Mouse (Mus musculus) ovary, adult 2 months (tissue): ENCODE measurements around the gene Gm42674. TPM values are rescaled to one million over a fixed set of nuclear protein-coding genes. Genes with fewer than 3 reads are reported as not detected.

ENCODE experiments used
- polyA plus RNA-seq: library from polyadenylated mRNA; depleted of rRNA; stranded (reverse); fragments of >200 nt; gene quantifications from 2 replicates; pipeline ENCODE4 v1.2.3, GENCODE M21; 2012; rRNA removed

Gene Gm42674
- not detected in 2 replicates for polyA plus RNA-seq

GRCm38 (mm10) chr3:90601486-90602110, at the start of gene Gm42674:
Gene Gm42674, plus strand, starts transcription at chr3:90601904.

DNA sequence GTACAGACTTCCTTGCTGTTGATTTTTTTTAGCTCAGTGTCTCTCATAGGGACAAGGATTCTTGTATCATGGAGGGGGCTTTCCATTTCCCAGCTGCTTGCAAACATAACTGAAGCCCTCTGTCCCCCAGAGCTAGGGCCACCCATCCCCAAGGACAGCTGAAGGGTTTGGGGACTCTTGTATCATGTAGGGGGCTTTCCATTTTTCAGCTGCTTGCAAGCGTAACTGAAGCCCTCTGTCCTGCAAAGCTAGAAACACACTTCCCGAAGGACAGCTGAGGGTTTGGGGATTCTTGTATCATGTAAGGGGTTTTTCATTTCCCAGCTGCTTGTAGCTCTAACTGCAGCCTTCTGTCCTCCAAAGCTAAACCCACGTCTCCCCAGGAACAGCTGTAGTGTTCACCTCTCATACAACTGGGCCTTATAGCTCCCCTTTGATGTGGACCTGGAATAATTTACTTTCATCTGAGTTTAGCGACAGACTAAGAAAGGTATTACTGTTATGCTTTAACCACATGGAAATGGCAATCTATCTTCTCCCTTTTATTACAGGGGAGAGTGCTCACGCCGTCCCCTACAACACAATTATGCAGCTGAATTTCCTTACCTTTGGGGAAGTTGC, 41.6 kb upstream of the Gm42674 start, which contains the start of gene S100a3:
TSS of gene S100a3 (plus strand) at position 571 of the 621 bp plus-strand sequence.

GRCm38 (mm10) chr3:90589947-90590346, 11.8 kb upstream of the Gm42674 start, which contains the start of gene S100a2:
Gene S100a2, plus strand, starts transcription at chr3:90590247.

GRCm38 (mm10) chr3:90603623-90604022, 1.9 kb downstream of the Gm42674 start, which contains the start of gene S100a4:
Gene S100a4, plus strand, starts transcription at chr3:90603771.

GRCm38 (mm10) chr3:90608223-90608622, 6.5 kb downstream of the Gm42674 start, which contains the start of gene S100a5:
Gene S100a5, plus strand, starts transcription at chr3:90608523.

GRCm38 (mm10) chr3:90612728-90613291, 11.1 kb downstream of the Gm42674 start, which contains the start of gene S100a6:
Gene S100a6, plus strand, starts transcription at chr3:90612882.

GRCm38 (mm10) chr3:90653717-90654116, 52.0 kb downstream of the Gm42674 start, which contains the start of gene S100a7a:
Gene S100a7a, plus strand, starts transcription at chr3:90654017.

Other genes starting within 250 kb of the Gm42674 start
- 89.8 and 106 TPM in 2 replicates for gene Slc27a3, start 212.0 kb upstream of the Gm42674 start, polyA plus RNA-seq
- 52.9 and 54.0 TPM in 2 replicates for gene Ints3, start 168.3 kb upstream of the Gm42674 start, polyA plus RNA-seq
- 182 and 195 TPM in 2 replicates for gene Npr1, start 136.0 kb upstream of the Gm42674 start, polyA plus RNA-seq
- gene Ilf2, start 125.8 kb upstream of the Gm42674 start, polyA plus RNA-seq: 22.2 and 28.1 TPM in 2 replicates
- 28.8 and 37.7 TPM in 2 replicates for gene Snapin, start 110.9 kb upstream of the Gm42674 start, polyA plus RNA-seq
- 51.9 and 52.0 TPM in 2 replicates for gene Chtop, start 92.4 kb upstream of the Gm42674 start, polyA plus RNA-seq
- gene S100a1, start 87.5 kb upstream of the Gm42674 start, polyA plus RNA-seq: 48.7 and 59.7 TPM in 2 replicates
- 19.4 and 20.1 TPM in 2 replicates for gene S100a13, start 87.5 kb upstream of the Gm42674 start, polyA plus RNA-seq
- gene S100a14, start 75.0 kb upstream of the Gm42674 start, polyA plus RNA-seq: 0.15 and 0.22 TPM in 2 replicates
- 121 and 140 TPM in 2 replicates for gene S100a16, start 64.7 kb upstream of the Gm42674 start, polyA plus RNA-seq
- 2.2 and 2.4 TPM in 2 replicates for gene S100a3, start 41.3 kb upstream of the Gm42674 start, polyA plus RNA-seq
- gene S100a2, start 11.7 kb upstream of the Gm42674 start, polyA plus RNA-seq: not detected in 2 replicates
- gene S100a4, start 1.9 kb downstream of the Gm42674 start, polyA plus RNA-seq: 31.2 and 38.9 TPM in 2 replicates
- gene S100a5, start 6.6 kb downstream of the Gm42674 start, polyA plus RNA-seq: not detected in 2 replicates
- 404 and 418 TPM in 2 replicates for gene S100a6, start 11.0 kb downstream of the Gm42674 start, polyA plus RNA-seq
- gene S100a7a, start 52.1 kb downstream of the Gm42674 start, polyA plus RNA-seq: 0.59 and 0.87 TPM in 2 replicates
- not detected in 2 replicates for gene S100a8, start 67.1 kb downstream of the Gm42674 start, polyA plus RNA-seq
- gene S100a9, start 93.8 kb downstream of the Gm42674 start, polyA plus RNA-seq: not detected in 2 replicates
- not detected in 2 replicates for gene Pglyrp4, start 125.0 kb downstream of the Gm42674 start, polyA plus RNA-seq
- gene Gm5849, start 176.0 kb downstream of the Gm42674 start, polyA plus RNA-seq: not detected in 2 replicates